Mouse (Mus musculus) bone marrow macrophage, adult 2 months (primary cell): ENCODE measurements around the gene Lrrc1. TPM values are rescaled to one million over a fixed set of nuclear protein-coding genes. Genes with fewer than 3 reads are reported as not detected.

ENCODE experiments used
- H3K27ac ChIP-seq: 2 replicates; pipeline ENCODE4 v1.5.1; 2012; ENCODE audit warnings: low read depth, low read length; ENCODE audit not compliant: insufficient read depth
- H3K4me1 ChIP-seq: 2 replicates; pipeline ENCODE4 v1.6.1; 2012; ENCODE audit warnings: low read length; ENCODE audit not compliant: control insufficient read depth, insufficient read depth
- H3K4me3 ChIP-seq: 2 replicates; pipeline ENCODE4 v1.5.1; 2012; ENCODE audit warnings: mild to moderate bottlenecking, low read length, moderate library complexity; ENCODE audit not compliant: insufficient read depth
- CTCF ChIP-seq: IDR thresholded peaks from 2 replicates; pipeline ENCODE4 v1.5.1; 2012; ENCODE audit warnings: low read depth, mild to moderate bottlenecking, low read length, moderate library complexity
- POLR2A ChIP-seq: IDR thresholded peaks from 2 replicates; pipeline ENCODE4 v1.6.1; 2012; ENCODE audit warnings: mild to moderate bottlenecking, low read depth, low read length, borderline replicate concordance
- polyA plus RNA-seq: library from polyadenylated mRNA; stranded (reverse); fragments of >200 nt; gene quantifications from 2 replicates; pipeline ENCODE4 v1.2.4, GENCODE M21; 2012; ENCODE audit not compliant: missing spikeins, insufficient read depth, insufficient read length

The Lrrc1 gene
- polyA plus RNA-seq, 1 experiment = 1.6 TPM

DNA sequence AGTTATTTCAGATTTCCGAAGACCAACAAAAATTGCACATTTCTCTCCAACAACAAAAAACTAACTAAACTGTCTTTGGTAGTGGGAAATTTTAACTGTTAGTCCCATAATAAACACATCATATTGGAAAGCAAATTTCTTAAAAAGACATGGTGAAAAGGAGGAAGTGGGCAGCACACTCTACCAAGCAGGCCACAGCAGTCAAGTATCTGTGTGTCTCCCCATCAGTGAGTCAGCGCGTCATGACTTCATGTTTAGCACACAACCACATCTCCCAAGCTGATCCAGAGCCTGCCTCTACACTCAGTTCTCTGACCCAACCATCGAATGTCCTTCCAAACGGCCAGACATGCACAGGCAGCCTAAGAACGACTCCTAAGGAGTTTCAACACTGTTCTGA lies 17.5 kb downstream of the Lrrc1 start:
- H3K4me1 ChIP-seq = peaks cover 9% of the 10 kb centered on the region
- no peak overlapping the region for H3K27ac ChIP-seq
- TF ChIP-seq CTCF = no peak
- TF ChIP-seq POLR2A = no peak
- H3K4me3 ChIP-seq = no peak overlapping the region

DNA sequence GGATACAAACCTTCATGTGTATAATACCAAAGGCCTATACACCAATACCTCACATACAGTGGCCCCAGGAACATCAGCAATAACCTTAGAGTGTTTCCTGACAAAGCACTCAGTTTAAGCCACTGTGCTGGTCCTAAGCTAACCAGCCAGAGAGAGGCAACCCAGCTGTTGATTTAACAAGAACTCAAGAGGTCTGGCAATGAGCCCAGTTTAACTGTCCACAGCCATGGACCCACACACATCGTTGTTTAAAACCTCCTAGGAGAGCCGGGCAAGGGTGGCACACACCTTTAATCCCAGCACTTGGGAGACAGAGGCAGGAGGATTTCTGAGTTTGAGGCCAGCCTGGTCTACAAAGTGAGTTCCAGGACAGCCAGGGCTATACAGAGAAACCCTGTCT lies 18.0 kb downstream of the Lrrc1 start:
- TF ChIP-seq POLR2A (no peak), CTCF (no peak)
- Histone ChIP-seq H3K4me3 (no peak overlapping the region), H3K4me1 (peaks cover 9% of the 10 kb centered on the region), H3K27ac (no peak overlapping the region)

DNA sequence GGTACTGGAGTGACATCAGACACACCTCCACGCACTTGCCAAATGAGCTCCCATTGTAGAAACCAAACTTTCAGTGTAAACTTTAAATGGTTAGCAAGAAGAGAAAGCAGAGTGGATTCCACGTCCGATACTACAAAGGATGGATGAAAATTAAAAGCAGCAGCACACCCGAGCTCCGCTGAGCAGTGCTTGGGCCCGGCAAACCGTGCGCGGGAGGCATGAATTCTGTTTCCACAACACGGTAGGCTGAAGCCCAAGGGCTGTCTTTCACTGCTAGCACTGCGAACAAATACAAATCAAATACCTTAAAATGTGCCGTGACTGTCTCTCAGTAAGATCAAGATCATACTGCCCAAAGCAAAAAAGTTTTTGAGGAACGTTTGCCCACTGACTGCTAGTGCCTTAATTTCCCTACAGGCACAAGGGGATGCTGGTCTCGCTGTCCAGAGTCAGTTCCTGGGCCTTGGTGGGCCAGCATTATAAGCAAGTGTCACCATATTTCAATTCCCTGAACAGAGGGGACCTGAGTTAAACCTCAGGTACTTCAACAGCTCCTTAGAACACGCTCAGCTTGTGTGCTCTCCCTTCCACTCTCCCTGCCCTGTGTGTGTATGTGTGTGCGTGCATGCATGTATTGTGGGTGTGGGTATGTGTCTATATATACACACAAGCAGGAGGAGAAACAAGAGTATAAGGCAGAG lies 18.9 kb downstream of the Lrrc1 start:
- no peak for TF ChIP-seq POLR2A
- TF ChIP-seq CTCF = no peak
- H3K4me3 ChIP-seq = no peak overlapping the region
- H3K27ac ChIP-seq = no peak overlapping the region
- H3K4me1 ChIP-seq = peaks cover 9% of the 10 kb centered on the region

DNA sequence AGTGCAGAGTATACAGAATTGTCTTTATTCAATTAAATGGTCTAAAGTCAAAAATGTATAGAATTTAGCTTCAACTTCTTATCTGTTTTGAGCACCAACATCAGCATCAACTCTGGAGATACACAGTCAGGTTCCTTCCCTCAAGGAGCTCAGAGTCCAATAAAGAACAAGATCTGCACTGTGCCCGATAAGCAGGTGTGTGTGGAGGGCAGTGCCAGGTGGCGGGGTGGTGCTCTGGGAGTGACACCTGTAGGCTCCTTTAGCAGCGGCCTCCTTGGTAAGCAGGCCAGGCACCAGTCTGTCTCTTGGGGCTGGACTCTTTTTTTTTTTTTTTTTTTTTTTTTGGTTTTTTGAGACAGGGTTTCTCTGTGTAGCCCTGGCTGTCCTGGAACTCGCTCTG lies 20.9 kb downstream of the Lrrc1 start:
- TF ChIP-seq CTCF (no peak), POLR2A (no peak)
- no peak overlapping the region for H3K27ac ChIP-seq

DNA sequence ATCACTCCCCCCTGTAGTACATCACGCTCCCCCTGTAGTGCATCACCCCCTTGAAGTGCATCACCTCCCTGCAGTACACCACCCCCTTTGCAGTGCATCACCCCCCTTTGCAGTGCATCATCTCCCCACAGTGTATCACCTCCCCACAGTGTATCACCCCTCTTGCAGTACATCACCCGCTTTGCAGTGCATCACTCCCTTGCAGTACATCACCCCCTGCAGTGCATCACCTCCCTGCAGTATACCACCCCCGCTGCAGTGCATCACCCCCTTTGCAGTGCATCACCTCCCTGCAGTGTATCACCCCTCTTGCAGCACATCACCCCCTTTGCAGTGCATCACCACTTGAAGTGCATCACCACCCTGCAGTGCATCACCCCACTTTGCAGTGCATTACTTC lies 22.2 kb downstream of the Lrrc1 start:
- H3K4me1 ChIP-seq = peaks cover 3% of the 10 kb centered on the region
- no peak overlapping the region for H3K27ac ChIP-seq
- H3K4me3 ChIP-seq = no peak overlapping the region
- TF ChIP-seq POLR2A (no peak), CTCF (no peak)

More for the DNA sequence above, 20.9 kb downstream of the Lrrc1 start:
- Histone ChIP-seq H3K4me1 (peaks cover 7% of the 10 kb centered on the region), H3K4me3 (no peak overlapping the region)

DNA sequence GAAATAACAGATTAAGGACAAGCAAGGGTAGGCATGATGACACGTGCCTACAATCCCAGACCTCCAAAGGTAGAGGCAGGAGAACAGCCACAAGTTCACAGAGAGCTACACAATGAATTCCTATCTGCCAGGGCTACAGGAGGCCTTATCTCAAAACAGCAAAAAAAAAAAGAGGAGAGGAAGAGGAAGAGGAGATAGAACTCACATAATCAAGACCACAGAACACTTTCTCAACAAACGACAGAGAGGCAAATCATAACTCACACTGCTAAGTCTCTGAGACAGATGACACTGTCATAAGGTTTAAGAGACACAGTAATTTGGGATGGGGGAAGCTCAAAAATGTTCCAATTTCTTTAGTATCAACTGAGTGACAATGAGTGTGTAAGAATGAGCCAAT lies 25.5 kb downstream of the Lrrc1 start:
- TF ChIP-seq POLR2A = no peak

DNA sequence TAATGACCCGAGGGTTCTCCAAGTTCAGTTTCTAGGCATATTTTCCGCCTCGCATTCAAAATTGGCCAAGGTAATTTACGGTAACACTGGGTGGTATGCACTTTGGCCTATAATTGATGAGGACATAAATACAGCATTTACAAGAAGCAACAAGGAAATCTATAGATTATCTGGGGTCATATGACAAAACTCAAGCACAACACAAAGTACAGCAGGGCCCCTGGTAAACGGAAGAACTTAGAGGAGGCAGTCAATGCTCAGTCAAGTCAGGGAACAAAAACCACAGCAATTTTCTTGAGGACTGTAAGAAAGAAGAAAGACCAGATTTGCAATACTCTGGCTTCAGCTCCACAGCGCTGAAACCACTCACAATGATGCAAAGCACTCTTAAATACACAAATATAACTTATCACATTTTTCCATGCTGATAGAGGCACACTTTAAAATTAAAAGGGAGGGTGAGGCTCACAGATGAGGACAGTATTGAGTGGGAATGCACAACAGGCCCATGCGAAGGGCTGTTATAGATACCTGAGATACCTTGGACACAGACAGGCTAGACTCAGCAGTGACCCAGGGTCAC lies 27.8 kb downstream of the Lrrc1 start:
- Histone ChIP-seq H3K4me1 (no peaks in the 10 kb centered on the region), H3K27ac (no peak overlapping the region), H3K4me3 (no peak overlapping the region)
- TF ChIP-seq POLR2A (no peak), CTCF (no peak)

More for the DNA sequence above, 25.5 kb downstream of the Lrrc1 start:
- Histone ChIP-seq H3K4me3 (no peak overlapping the region), H3K27ac (no peak overlapping the region), H3K4me1 (no peaks in the 10 kb centered on the region)

DNA sequence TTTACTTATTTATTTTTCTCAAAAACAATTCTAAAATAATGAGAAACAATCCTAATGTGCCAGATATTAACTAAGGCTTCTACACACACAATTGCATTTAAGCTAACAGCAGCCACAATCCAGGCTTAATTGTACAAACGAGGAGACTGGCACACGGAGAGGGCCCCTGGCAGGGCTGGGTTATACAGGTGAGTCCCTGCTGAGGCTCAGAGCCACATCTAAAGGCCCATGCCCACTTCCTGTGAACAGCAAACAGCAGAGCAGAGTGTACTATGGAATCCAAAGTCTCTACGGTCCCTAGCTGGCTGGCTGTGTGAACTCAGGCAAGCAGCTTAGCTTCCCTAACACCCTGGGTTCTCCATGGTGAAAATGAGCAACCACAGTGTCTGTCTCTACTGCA lies 30.8 kb downstream of the Lrrc1 start:
- no peak overlapping the region for H3K4me3 ChIP-seq
- no peaks in the 10 kb centered on the region for H3K4me1 ChIP-seq
- no peak overlapping the region for H3K27ac ChIP-seq
- TF ChIP-seq CTCF (no peak), POLR2A (no peak)

DNA sequence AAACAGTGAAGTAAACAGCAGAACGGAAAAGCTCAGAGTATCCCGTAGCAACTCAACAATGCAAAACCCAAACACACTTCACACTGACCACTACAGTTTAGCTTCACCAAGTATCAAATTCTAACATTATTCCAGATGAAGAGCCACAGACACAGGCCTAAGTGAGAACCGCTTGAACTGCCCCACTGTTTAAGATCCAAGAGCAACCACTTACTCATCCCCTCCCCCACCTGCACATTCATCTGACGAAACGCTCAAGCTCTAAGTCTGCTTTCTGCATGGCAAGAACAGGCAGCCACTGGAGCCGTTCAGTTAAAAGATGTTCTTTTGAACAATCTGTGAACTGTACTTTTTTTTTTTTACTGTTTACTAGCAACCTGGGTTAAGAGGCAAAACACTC lies 32.5 kb downstream of the Lrrc1 start:
- Histone ChIP-seq H3K4me3 (no peak overlapping the region), H3K27ac (no peak overlapping the region), H3K4me1 (no peaks in the 10 kb centered on the region)
- no peak for TF ChIP-seq POLR2A
- no peak for TF ChIP-seq CTCF

DNA sequence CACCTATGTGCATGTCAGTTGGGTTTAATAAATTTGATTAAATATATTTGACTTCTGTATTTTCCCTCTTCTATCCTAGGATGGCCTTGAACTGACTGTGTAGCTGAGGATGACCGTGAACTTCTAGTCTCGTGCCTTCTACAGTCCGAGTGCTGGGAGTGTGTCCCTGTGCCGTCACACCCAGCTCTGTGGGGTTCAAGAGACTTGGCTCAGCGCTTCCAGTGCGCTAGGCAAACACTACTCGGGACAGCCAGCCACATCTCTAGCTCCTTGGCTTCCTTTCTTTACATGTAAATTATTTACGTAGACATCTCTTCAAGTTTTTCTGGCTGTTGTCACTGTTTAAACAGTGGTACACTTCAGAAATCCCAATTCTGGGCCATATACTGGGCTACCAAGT lies 34.1 kb downstream of the Lrrc1 start:
- H3K4me1 ChIP-seq = no peaks in the 10 kb centered on the region
- TF ChIP-seq POLR2A (no peak), CTCF (no peak)

More for the DNA sequence above, 34.1 kb downstream of the Lrrc1 start:
- H3K4me3 ChIP-seq = no peak overlapping the region
- H3K27ac ChIP-seq = no peak overlapping the region
